Mouse (Mus musculus) ES-CJ7 (cell line): ENCODE measurements at regions not wholly inside any gene's neighbourhood (a gene's known extent, or its start where the extent isn't known, plus 50 kb on each side); places are given as distances from the start of the nearest gene placed in this dataset.

Experiments
- DNase-seq: peaks from one replicate; pipeline ENCODE4 v3.0.0; 2011; ENCODE audit warnings: low read depth, low spot score

- DNase-seq = no peak
Measured at GRCm38 (mm10) chr3:140057962-140058631, 852.6 kb downstream of the Stpg2 start.

DNA sequence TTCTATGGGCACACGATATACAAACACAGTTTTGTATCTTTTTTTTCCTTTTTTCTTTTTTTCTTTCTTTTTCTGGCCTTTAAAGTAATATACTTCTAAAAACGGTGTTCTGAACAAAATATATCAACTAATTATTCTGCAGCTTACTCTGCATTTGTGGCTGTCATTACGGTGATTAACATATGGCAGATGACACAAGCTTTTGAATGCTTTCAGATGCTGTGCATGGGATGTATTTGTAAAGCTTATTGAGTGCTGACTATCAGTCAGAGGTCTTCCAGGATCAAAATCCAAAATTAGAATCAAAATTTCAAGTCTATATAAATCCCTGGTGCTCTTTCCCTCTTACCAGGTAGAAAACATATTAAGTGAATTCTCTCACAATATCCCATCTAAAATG, 853.6 kb downstream of the Stpg2 start:
- DNase-seq = no peak

- no peak for DNase-seq
Measured at GRCm38 (mm10) chr3:140059522-140060110, 854.1 kb downstream of the Stpg2 start.

GRCm38 (mm10) chr3:140061769-140062381, 856.4 kb downstream of the Stpg2 start:
- no peak for DNase-seq

DNA sequence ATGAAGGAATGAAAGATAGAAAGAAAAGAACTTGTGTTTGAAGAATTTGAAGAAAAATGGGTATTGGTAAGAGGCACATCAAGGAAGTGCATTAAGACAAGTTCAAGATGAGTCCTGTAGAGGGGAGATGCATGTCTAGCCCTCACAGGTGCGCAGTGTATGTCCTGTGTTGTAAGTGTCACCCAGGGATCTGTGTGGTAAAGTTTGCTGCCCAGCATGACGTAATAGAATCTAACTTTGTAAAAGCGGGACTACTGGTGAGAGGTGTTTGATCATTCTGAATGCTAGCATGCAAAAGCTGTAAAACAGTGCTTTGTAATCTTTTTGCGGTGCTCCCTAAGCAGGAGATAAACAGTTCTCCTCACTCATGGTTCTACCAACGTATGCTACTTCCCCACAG, 857.4 kb downstream of the Stpg2 start:
- DNase-seq = no peak

- no peak for DNase-seq
Measured at GRCm38 (mm10) chr3:140084333-140084732, 878.8 kb downstream of the Stpg2 start.

DNA sequence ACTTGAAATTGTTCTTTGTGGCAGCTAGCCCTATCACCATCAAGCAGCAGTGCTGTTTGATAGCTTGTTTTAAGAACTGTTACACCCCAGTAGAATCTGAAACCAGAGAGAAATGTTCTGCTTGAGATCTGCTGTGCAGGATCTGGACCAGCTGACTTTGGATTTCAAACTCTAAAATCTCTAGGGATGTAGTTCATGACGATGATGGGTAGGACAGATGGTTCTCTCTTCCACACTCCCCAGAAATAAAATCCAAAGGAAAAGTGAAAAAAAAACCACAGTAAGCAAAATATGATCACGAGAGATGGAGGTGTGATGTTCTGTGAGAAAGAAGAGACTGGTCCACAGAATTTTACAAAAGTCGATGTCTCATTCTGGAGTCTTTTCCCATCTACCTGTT, 879.9 kb downstream of the Stpg2 start:
- no peak for DNase-seq

GRCm38 (mm10) chr3:140088019-140088418, 882.5 kb downstream of the Stpg2 start:
- no peak for DNase-seq

DNA sequence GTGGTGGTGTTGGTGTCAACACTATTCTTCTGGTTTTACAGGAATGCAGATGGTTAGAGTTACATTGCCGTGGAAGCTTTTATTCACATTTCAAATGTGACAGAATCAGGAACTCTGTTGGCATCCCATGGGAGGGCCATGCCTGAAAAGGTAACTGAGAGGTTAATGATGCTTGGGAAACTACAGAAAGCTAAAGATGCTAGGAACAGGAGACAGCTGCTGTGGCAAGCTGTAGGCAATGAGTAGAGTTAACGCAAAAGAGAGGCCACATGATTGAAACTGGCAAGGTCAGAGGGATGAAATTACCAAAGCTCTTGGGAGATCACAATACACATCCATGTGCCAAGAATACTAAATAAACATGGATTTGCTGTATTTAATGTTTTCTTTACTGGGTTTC, 886.4 kb downstream of the Stpg2 start:
- DNase-seq = no peak

DNA sequence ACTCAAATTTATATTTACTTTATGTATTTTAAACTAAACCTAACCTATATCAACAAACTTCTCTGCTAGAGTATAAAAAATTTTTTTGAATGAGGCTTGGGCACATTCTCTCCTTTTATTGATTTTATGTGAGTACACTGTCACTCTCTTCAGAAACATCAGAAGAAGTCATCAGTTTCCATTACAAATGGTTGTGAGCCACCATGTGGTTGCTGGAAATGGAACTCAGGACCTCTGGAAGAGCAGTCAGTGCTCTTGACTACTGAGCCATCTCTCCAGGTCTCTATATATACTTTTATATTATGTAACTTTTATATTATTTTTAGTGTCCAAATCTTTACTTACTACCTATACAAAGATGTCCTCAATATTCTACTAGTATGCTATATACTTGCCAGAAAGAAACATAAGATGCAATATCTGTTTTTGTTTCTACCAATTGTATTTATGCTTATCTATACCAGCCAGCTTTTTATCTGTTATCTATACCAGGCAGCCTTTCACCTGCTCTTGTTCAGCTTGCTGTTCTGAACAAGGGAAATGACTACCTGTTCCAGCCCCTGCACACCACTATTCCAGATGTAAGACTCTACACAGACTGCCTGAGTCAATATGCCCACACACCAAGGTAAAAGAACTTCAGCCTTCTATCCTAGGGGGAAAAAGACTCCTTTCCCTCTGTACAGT, 891.5 kb downstream of the Stpg2 start:
- DNase-seq = no peak

GRCm38 (mm10) chr3:140109401-140109800, 903.9 kb downstream of the Stpg2 start:
- no peak for DNase-seq

DNA sequence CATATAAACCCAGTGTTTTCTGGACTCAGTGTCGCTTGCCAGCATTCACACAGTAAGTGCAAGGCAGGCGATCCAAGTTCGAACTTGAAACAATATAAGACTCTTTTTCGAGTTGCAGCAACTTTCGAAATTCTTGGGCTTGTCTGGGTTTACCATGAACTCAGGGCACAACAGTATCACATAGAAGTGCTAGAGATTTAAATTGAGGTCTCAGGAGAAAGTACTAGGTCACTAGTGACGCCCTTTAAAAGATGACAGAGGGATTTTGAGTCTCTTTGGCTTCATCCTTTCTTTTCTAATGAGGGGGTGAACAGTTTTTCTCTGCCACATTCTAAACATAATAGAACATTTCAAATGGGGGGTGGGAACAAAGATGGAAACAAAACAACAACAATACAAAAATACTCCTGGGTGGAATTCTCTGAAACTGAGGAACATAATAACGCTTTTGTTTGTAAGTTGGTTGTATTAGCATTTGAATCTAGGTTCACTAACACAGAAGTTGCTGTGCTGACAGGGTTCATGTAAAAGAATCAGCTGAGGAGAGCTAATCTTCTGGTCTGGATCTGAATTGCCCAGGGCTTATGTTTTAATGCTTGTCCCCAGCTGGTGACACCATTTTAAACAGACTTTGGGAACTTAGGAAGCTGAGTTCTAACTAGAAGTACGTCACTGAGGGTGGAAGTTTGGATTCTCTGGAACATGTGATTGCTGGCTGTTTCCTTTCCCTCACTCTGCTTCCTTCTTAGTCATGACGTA, 906.1 kb downstream of the Stpg2 start:
- DNase-seq = no peak

DNA sequence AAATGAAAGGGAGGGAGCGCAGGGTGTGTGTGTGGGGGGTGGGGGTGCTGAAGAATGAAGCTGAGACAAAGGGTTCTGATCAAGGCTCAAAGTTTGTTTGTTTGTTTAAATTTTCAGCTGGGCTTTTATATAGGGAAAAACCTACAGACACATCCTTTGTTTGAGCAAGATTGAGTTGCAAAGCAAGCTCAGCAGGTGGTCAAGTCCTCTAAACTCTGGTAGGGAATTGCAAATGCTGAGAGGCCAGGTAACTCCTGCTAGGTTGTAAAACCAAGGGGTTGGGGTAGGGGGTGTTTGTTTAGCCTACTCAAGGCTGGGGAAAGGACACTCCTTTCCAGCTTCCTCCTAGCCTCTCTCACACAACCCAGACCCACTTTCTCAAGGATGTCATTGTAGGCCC, 909.6 kb downstream of the Stpg2 start:
- peak; percentile 63 for DNase-seq

GRCm38 (mm10) chr3:140127310-140127709, 921.8 kb downstream of the Stpg2 start:
- no peak for DNase-seq

- DNase-seq = no peak
Measured at GRCm38 (mm10) chr3:140129065-140129778, 923.7 kb downstream of the Stpg2 start.

DNA sequence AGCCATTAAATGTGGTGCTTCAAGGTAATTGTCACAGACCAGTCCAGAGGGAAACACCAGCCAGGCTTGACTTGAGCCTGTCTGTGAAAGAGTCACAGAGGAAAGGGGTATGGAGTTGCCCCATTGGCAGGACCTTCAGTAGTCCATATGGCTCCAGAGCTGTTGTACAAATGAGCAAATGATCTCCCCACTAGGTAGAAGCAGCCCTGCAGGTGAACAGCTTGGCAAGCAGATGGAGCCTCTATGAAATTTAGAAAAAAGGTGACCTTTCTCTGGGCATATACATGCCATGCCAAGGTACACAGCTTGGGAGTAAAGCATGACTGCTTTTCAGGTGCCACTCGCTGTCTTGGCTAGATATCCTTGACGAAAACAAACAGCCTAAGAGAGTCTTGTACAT, 938.4 kb downstream of the Stpg2 start:
- DNase-seq = no peak

DNA sequence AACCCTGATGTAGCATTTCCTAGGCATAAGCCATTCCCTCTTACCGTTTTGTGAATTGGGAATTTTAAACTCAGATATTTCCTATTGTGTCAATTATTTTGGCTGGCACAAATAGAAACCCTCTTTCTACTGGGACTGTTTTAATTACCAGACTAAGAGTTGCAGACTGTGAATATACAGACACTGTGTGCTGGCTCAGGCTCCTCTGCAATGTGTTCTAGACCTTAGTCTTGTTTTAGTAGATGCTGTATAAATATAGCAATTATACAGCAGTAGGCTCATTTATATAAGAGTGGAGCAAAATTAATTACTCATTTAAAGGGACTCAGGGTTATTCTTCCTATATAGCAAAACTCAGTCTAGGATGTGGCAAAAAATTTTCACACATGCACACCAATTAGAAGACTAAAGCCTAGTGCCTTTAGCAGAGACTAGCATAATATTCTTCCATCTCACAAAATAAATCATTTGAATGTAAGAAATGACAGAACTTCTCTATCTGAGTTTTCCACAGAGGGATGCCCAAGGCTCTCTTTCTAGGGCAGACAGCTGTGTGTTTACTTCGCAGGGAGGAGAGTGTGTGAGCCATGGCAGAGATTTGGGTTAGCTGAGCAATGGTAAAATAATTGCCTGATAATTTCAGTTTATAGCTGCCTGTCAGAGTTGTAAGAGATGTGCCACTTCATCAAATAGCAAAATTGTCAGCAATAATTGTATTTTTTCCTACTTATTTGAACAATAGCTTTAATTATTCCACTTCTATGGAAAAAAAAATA, 941.9 kb downstream of the Stpg2 start:
- DNase-seq = no peak

GRCm38 (mm10) chr3:140150530-140150951, 945.0 kb downstream of the Stpg2 start:
- DNase-seq = no peak

DNA sequence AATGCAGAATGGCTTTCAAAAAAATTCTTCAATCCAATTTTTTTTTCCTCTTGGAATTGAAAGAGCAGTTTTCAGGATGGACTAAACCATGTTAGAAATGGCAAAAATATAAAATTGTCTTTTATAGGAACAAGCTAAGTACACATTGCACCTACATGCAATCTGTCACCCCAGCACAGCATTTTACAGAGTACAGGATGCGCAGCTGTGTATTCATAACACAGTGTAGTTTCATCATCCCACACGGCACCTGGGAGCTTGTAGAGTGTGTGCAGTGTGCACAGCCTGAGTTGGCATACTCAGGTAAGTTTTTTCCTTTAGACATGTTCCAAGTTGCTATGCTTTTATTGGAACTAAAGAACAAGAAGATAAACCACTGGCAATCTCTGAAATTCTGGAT, 974.0 kb downstream of the Stpg2 start:
- DNase-seq = no peak

DNA sequence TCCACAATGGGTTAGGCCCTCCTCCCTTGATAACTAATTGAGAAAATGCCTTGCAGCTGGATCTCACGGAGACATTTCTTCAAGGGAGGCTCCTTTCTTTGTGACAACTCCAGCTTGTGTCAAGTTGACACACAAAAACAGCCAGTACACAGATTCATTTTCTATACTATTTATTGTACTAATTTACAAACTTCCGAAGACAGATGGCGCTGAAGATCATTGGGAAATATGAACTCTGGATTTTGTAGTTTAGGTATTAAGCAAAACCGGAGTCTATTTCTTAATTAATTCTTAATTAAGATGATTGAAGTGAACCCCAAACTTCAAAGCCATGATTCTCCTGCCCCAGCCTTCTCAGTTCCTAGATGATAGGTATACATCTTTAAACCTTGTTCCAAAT, 977.2 kb downstream of the Stpg2 start:
- DNase-seq = no peak
